In the genomic region with DNA sequence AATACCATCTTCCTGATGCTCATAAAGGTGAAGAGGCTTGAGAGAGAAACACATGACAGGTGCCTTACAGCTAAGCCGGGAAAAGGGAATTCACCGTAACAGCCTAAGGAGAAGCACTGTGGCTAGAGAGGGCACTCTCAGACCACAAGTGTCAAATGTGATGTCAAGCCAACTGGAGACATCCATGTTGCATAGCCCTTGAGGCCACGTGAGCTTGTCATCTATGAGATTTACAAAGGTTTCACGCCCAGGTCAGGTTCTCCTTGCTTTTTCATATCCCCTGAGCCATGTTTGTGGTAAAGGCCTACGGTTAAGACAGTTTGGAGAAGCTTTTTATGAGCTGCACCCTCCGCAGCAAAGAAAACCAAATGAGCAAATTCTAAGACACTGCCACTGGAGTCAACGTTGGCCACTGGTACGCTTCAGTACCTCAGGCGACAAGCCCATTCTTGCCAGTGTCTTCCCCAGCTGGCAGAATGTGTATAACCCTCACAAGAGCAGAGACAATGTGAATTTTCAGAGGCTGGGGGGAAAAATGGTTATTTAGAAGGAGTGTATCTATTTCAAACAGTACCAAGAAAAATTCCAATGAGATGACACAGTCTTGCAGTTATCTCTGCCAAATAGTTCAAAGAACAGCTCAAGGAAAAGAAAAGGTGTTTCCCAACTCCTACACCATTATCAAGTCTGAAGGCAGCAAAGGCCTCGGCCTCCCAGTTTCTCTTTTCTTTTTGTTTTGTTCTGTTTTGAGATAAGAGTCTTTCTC, we compare ENCODE assay signal across 14 mouse cellular contexts. TPM values are rescaled to one million over a fixed set of nuclear protein-coding genes. Genes with fewer than 3 reads are reported as not detected.
"Had no signal": no experiment of that assay in that cellular context is flagged by ENCODE, and none has a peak within 500 bp of the region (broad histone marks: within the 10 kb centered on the region; RNA-seq: fewer than 3 reads in every experiment).

No protein-coding gene starts in this region.

- H3K4me1 ChIP-seq: kidney, embryonic 15.5 days; liver, embryonic 12.5 days; midbrain, embryonic 12.5 days; neural tube, embryonic 13.5 days had no signal

- ATAC-seq: liver, embryonic 12.5 days; midbrain, embryonic 16.5 days had no signal

- H3K27me3 ChIP-seq: kidney, embryonic 15.5 days; limb, embryonic 15.5 days; liver, embryonic 12.5 days; lung, embryonic 15.5 days; midbrain, embryonic 12.5 days; neural tube, embryonic 13.5 days had no signal

- H3K4me2 ChIP-seq: kidney, embryonic 15.5 days; limb, embryonic 15.5 days; liver, embryonic 12.5 days; lung, embryonic 15.5 days; midbrain, embryonic 12.5 days; neural tube, embryonic 13.5 days had no signal

- DNase-seq: kidney, postnatal 25 days; retina, postnatal 1 day; right cerebral cortex, postnatal 4 days; thymus, adult 18-20 months; thymus, postnatal 25 days had no signal

- H3K36me3 ChIP-seq: liver, embryonic 12.5 days; lung, embryonic 15.5 days; midbrain, embryonic 12.5 days had no signal

- H3K9ac ChIP-seq: kidney, embryonic 15.5 days; limb, embryonic 15.5 days; liver, embryonic 12.5 days; lung, embryonic 15.5 days; midbrain, embryonic 12.5 days; neural tube, embryonic 13.5 days had no signal

- H3K9me3 ChIP-seq: kidney, embryonic 15.5 days; limb, embryonic 15.5 days; liver, embryonic 12.5 days; lung, embryonic 15.5 days; midbrain, embryonic 12.5 days; neural tube, embryonic 13.5 days had no signal

- H3K4me3 ChIP-seq: kidney, embryonic 15.5 days; left cerebral cortex, adult 2 months; limb, embryonic 15.5 days; liver, embryonic 12.5 days; lung, embryonic 15.5 days; midbrain, embryonic 12.5 days; neural tube, embryonic 13.5 days had no signal

- H3K27ac ChIP-seq: kidney, embryonic 15.5 days; left cerebral cortex, adult 2 months; limb, embryonic 15.5 days; liver, embryonic 12.5 days; lung, embryonic 15.5 days; midbrain, embryonic 12.5 days; neural tube, embryonic 13.5 days had no signal

RNA-seq across cellular contexts. Expression of a gene that starts 21.4 kb away (rescaled TPM):
- total RNA-seq: megakaryocyte-erythroid progenitor cell, adult 5-6 weeks had no signal
